ENCODE assay signal across 8 mouse cellular contexts in the genomic region with DNA sequence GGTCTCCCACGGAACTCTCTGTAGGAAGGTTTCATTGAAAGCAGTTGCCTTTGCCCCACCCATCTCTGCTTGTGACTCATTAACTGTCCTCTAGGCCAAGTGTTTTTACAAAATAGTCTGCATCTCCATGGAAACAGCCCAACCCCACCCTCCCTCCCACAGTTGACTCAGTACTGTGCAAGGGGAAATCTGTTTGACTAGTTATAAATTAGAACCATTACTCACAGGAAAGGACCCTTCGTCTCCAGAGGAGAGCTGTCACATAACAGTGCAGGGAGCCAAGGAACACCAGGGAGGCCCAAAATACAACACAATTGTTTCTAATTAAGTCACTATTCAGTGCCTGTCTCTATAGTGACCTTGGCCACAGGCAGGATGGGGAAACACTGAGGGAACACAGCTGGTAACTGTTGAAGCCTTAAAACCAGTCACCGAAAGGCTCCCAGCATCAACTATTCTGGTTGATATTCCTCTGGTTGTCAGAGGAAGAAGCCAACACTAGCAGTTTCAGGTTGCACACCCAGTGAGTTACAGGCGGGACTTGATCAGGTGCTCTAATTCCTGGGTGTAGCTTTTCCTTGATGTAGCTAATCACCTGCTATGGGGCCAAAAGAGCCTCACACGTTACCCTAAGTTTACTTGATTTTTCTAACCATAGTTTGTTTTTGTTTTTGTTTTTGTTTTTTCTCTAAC. TPM values are rescaled to one million over a fixed set of nuclear protein-coding genes. Genes with fewer than 3 reads are reported as not detected.
A peak's percentile ranks its signal among the peaks of the same experiment; 100 is the strongest.
DNase-seq lines count a peak whose midpoint lies in the region; ATAC-seq and TF ChIP-seq lines count a peak whose summit lies in the region.

No protein-coding gene starts in this region.

- H3K4me2 ChIP-seq in forebrain, embryonic 15.5 days (replicated peaks): no peak overlapping the region

- H3K27ac ChIP-seq in forebrain, embryonic 15.5 days (replicated peaks): no peak overlapping the region
- H3K27ac ChIP-seq in hindbrain, embryonic 10.5 days: no peak overlapping the region
- H3K27ac ChIP-seq in layer of hippocampus, adult 2 months: no peak overlapping the region

- no peaks in the 10 kb centered on the region for H3K9me3 ChIP-seq in forebrain, embryonic 15.5 days
- no peaks in the 10 kb centered on the region for H3K9me3 ChIP-seq in hindbrain, embryonic 10.5 days

- no peaks in the 10 kb centered on the region for H3K36me3 ChIP-seq in forebrain, embryonic 15.5 days
- no peaks in the 10 kb centered on the region for H3K36me3 ChIP-seq in hindbrain, embryonic 10.5 days

- 21% methylated on average over 5 of the region's 5 CpGs for WGBS in forebrain, embryonic 15.5 days
- WGBS in hindbrain, embryonic 10.5 days: 35% methylated on average over 5 of the region's 5 CpGs
- WGBS in lung, adult 2 months: 15% methylated on average over 5 of the region's 5 CpGs

- 0 out of 2 replicates have a peak, but pooled peaks cover 2% of the 10 kb centered on the region for H3K4me1 ChIP-seq in forebrain, embryonic 15.5 days
- peaks cover 9% of the 10 kb centered on the region for H3K4me1 ChIP-seq in hindbrain, embryonic 10.5 days (replicated peaks)
- peaks cover 8% of the 10 kb centered on the region for H3K4me1 ChIP-seq in lung, adult 2 months (ENCODE audit: control insufficient read depth, insufficient read depth, low read length)

- TF ChIP-seq POLR2A in lung, adult 2 months (IDR thresholded peaks at IDR 0.05; ENCODE audit: borderline replicate concordance, extremely low read depth, low read depth, low read length): no peak

- no peak overlapping the region for H3K9ac ChIP-seq in forebrain, embryonic 15.5 days (replicated peaks)

- no peak for TF ChIP-seq CTCF in layer of hippocampus, adult 2 months (conservative IDR thresholded peaks at IDR 0.05)
- TF ChIP-seq CTCF in lung, adult 2 months (IDR thresholded peaks at IDR 0.05; ENCODE audit: insufficient read depth, low read length): no peak

- no peaks in the 10 kb centered on the region for H3K27me3 ChIP-seq in forebrain, embryonic 15.5 days
- H3K27me3 ChIP-seq in hindbrain, embryonic 10.5 days (ENCODE audit: insufficient read depth, poor library complexity, severe bottlenecking): no peaks in the 10 kb centered on the region

- no peak overlapping the region for H3K4me3 ChIP-seq in forebrain, embryonic 15.5 days
- H3K4me3 ChIP-seq in hindbrain, embryonic 10.5 days: no peak overlapping the region
- H3K4me3 ChIP-seq in layer of hippocampus, adult 2 months: no peak overlapping the region
- H3K4me3 ChIP-seq in lung, adult 2 months (replicated peaks; ENCODE audit: extremely low read depth, low read depth, low read length): no peak overlapping the region

- ATAC-seq in forebrain, embryonic 15.5 days (replicated peaks): peak; percentile 85

- DNase-seq in B cell, adult 2 months: peak; percentile 38 to 41
- peak; percentile 72 to 91 for DNase-seq in adrenal gland, adult (ENCODE audit: inconsistent age in 2 of 2, low spot score in 1 of 2)
- peak; percentile 34 for DNase-seq in hindbrain, embryonic 10.5 days (ENCODE audit: low spot score)
- DNase-seq in layer of hippocampus, adult 2 months (ENCODE audit: low spot score in 2 of 2): peak; percentile 33 to 44
- peak; percentile 47 for DNase-seq in lung, adult 2 months
- DNase-seq in ovary, adult 18-20 months (ENCODE audit: low spot score): peak; percentile 55
- DNase-seq in thymus, postnatal 0 days (ENCODE audit: low spot score): no peak

RNA-seq across cellular contexts. Expression of gene S100a10, which starts 42.5 kb away (rescaled TPM):
- 114 and 115 TPM in 2 replicates for polyA plus RNA-seq in forebrain, embryonic 15.5 days (2015; fragmentation: Nextera tagmentation; extraction: Ambion mirVana)
- 160 and 200 TPM in 2 replicates for polyA plus RNA-seq in hindbrain, embryonic 10.5 days (2016; fragmentation: Nextera tagmentation; extraction: Ambion mirVana)
- total RNA-seq in layer of hippocampus, adult 2 months (2021): 10 to 100 TPM; 18.7 to 23.6 TPM
- polyA plus RNA-seq in lung, adult 2 months (2012; rRNA removed): 61.1 and 79.5 TPM in 2 replicates
- polyA plus RNA-seq in thymus, postnatal 0 days (2015; fragmentation: Nextera tagmentation; extraction: Ambion mirVana): 485 and 530 TPM in 2 replicates

RNA-seq across cellular contexts. Expression of gene Tdpoz2, which starts 55.1 kb away (rescaled TPM):
- polyA plus RNA-seq in forebrain, embryonic 15.5 days (2015; fragmentation: Nextera tagmentation; extraction: Ambion mirVana): not detected in 2 replicates
- polyA plus RNA-seq in hindbrain, embryonic 10.5 days (2016; fragmentation: Nextera tagmentation; extraction: Ambion mirVana): not detected in 2 replicates
- not detected for total RNA-seq in layer of hippocampus, adult 2 months (2021)
- polyA plus RNA-seq in lung, adult 2 months (2012; rRNA removed): not detected in 2 replicates
- 0.10 TPM in 1 of 2 replicates, not detected in the other for polyA plus RNA-seq in thymus, postnatal 0 days (2015; fragmentation: Nextera tagmentation; extraction: Ambion mirVana)
